8 mouse cellular contexts compared by ENCODE assay signal in the genomic region with DNA sequence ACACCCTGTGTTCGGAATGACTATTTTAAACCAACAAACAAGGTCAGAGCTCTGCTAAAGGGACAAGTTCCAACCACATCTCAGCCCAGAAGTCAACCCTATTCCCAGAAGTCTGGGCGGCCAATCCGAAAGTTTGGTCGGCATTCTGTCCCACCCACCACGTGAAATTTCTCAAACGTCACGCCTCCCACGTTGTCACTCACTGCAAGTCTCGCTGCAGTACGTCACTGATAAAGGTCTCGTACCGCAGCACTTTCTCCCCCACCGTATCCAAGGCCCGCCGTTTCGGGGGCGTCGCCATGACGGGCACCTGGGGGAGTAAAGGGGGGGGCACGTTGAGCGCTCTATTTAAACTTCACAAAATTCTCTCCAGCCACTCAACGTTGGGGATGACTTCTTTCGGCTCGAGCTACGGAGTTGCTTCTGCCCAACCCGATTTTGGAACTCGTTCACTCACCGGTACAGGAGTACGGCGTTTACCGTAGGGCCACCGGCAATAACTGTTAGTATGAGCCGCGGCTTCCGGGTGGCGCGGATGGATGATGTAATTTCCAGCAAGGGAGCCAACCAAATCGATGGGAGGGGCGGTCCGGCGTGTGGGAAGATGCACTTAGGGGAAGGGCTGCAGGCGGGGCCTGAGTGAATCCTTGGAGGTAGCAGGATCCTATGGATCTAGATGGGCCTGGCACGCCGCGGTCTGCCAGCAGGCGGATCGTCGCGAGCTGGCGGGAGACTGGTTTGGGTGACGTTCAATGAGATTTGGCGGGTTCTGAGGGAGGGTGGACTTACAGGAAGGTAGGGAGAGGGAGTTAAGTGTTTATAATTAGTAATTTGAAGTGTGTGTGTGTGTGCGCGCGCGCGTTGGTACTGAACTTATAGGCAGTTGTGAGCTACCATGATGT. TPM values are rescaled to one million over a fixed set of nuclear protein-coding genes. Genes with fewer than 3 reads are reported as not detected.
DNase-seq lines count a peak whose midpoint lies in the region; ATAC-seq and TF ChIP-seq lines count a peak whose summit lies in the region.

Gene Uxt, minus strand, starts transcription at position 541 of the 902 bp plus-strand sequence.

- TF ChIP-seq EP300 in CH12.LX (IDR thresholded peaks at IDR 0.05; ENCODE audit: low read length), result no peak
- TF ChIP-seq EP300 in heart, postnatal 0 days (IDR thresholded peaks at IDR 0.05; ENCODE audit: low read depth), result no peak
- peak; percentile 25; the same call in 1 of the 2 replicates for TF ChIP-seq EP300 in liver, postnatal 0 days (IDR thresholded peaks at IDR 0.05; ENCODE audit: low read depth)

- H3K4me1 ChIP-seq in CH12.LX (ENCODE audit: control insufficient read depth in 1 of 2, insufficient read depth in 2 of 2), result no peaks in the 10 kb centered on the region
- no peaks in the 10 kb centered on the region for H3K4me1 ChIP-seq in forebrain, embryonic 12.5 days
- no peaks in the 10 kb centered on the region for H3K4me1 ChIP-seq in heart, postnatal 0 days (ENCODE audit: control insufficient read depth, insufficient read depth)
- H3K4me1 ChIP-seq in liver, postnatal 0 days (ENCODE audit: insufficient read depth), result no peaks in the 10 kb centered on the region
- H3K4me1 ChIP-seq in neural tube, embryonic 14.5 days (ENCODE audit: control insufficient read depth, insufficient read depth, low read length), result no peaks in the 10 kb centered on the region

- H3K4me3 ChIP-seq in CH12.LX (replicated peaks in 1 of 3; ENCODE audit: low read depth in 2 of 3, low read length in 2 of 3, poor library complexity in 1 of 3), result peak within 1 kb of the TSS; percentile 59 to 80 (median 78)
- H3K4me3 ChIP-seq in forebrain, embryonic 12.5 days (replicated peaks), result peak within 1 kb of the TSS; percentile 50
- peak within 1 kb of the TSS; percentile 54 for H3K4me3 ChIP-seq in heart, postnatal 0 days (ENCODE audit: low read depth, low read length)
- peak within 1 kb of the TSS; percentile 60 for H3K4me3 ChIP-seq in liver, postnatal 0 days (ENCODE audit: low read depth, low read length)
- peak within 1 kb of the TSS; percentile 42 for H3K4me3 ChIP-seq in neural tube, embryonic 14.5 days (ENCODE audit: low read depth, low read length)

- dilution Hi-C loops in CH12.LX (cut with MboI; ENCODE audit: extremely low pct_ligation_motif_present, extremely low pct_unique_long_range_greater_than_20kb, low sequenced_read_pairs), result no loop called here

- H3K36me3 ChIP-seq in CH12.LX (replicated peaks in 1 of 2; ENCODE audit: control insufficient read depth in 1 of 2, insufficient read depth in 1 of 2, low read length in 1 of 2), result peaks cover 10 to 23% of the 10 kb centered on the region in 2 experiments
- H3K36me3 ChIP-seq in forebrain, embryonic 12.5 days (replicated peaks), result no peaks in the 10 kb centered on the region
- H3K36me3 ChIP-seq in heart, postnatal 0 days (replicated peaks; ENCODE audit: control insufficient read depth, insufficient read depth, low read length), result 0 out of 2 replicates have a peak, but pooled peaks cover 8% of the 10 kb centered on the region
- H3K36me3 ChIP-seq in liver, postnatal 0 days (replicated peaks; ENCODE audit: insufficient read depth, low read length), result peaks cover 3% of the 10 kb centered on the region
- no peaks in the 10 kb centered on the region for H3K36me3 ChIP-seq in neural tube, embryonic 14.5 days (ENCODE audit: control insufficient read depth, insufficient read depth, low read length)

- H3K27me3 ChIP-seq in CH12.LX (replicated peaks), result no peaks in the 10 kb centered on the region
- H3K27me3 ChIP-seq in forebrain, embryonic 12.5 days, result no peaks in the 10 kb centered on the region
- no peaks in the 10 kb centered on the region for H3K27me3 ChIP-seq in heart, postnatal 0 days (ENCODE audit: control insufficient read depth, insufficient read depth, low read length)
- H3K27me3 ChIP-seq in liver, postnatal 0 days (ENCODE audit: insufficient read depth, low read length), result no peaks in the 10 kb centered on the region
- H3K27me3 ChIP-seq in neural tube, embryonic 14.5 days (ENCODE audit: control insufficient read depth, insufficient read depth, low read length), result no peaks in the 10 kb centered on the region

- H3K9ac ChIP-seq in CH12.LX (ENCODE audit: insufficient read depth, low read depth), result peak within 1 kb of the TSS; percentile 78
- peak within 1 kb of the TSS; percentile 38; the same call in 1 of the 2 replicates for H3K9ac ChIP-seq in forebrain, embryonic 12.5 days
- H3K9ac ChIP-seq in heart, postnatal 0 days (replicated peaks; ENCODE audit: low read depth, low read length), result peak within 1 kb of the TSS; percentile 61; the same call in 1 of the 2 replicates
- peak within 1 kb of the TSS; percentile 60 for H3K9ac ChIP-seq in liver, postnatal 0 days (replicated peaks)
- peak within 1 kb of the TSS; percentile 39 for H3K9ac ChIP-seq in neural tube, embryonic 14.5 days (replicated peaks; ENCODE audit: low read depth, low read length)

- H3K9me3 ChIP-seq in CH12.LX (replicated peaks; ENCODE audit: low read length), result no peaks in the 10 kb centered on the region
- H3K9me3 ChIP-seq in forebrain, embryonic 12.5 days, result no peaks in the 10 kb centered on the region
- no peaks in the 10 kb centered on the region for H3K9me3 ChIP-seq in heart, postnatal 0 days (replicated peaks; ENCODE audit: control insufficient read depth, low read length)
- no peaks in the 10 kb centered on the region for H3K9me3 ChIP-seq in liver, postnatal 0 days (ENCODE audit: low read length)
- no peaks in the 10 kb centered on the region for H3K9me3 ChIP-seq in neural tube, embryonic 14.5 days (ENCODE audit: control insufficient read depth, low read length)

- peaks cover 2% of the 10 kb centered on the region; the same call in 1 of the 2 replicates for H3K79me2 ChIP-seq in CH12.LX (replicated peaks; ENCODE audit: control insufficient read depth, extremely low read depth, insufficient read depth, poor library complexity, severe bottlenecking)

- in situ Hi-C loops in CH12.LX (cut with MboI; ENCODE audit: low pct_ligation_motif_present, low pct_unique_long_range_greater_than_20kb, low sequenced_read_pairs), result no loop called here

- peak; percentile 98 for ATAC-seq in forebrain, embryonic 12.5 days (ENCODE audit: low FRiP score)
- peak; percentile 96 for ATAC-seq in heart, postnatal 0 days (ENCODE audit: insufficient read depth, low read depth)
- peak; percentile 92 for ATAC-seq in liver, postnatal 0 days
- ATAC-seq in neural tube, embryonic 14.5 days (ENCODE audit: low read depth), result peak; percentile 98

- TF ChIP-seq CTCF in CH12.LX (conservative IDR thresholded peaks at IDR 0.05 in 1 of 2, IDR thresholded peaks at IDR 0.05 in 1 of 2; ENCODE audit: low read depth in 2 of 2, low read length in 2 of 2), result no peak
- peak; percentile 17; the same call in 1 of the 2 replicates for TF ChIP-seq CTCF in heart, postnatal 0 days (IDR thresholded peaks at IDR 0.05; ENCODE audit: low read depth)
- peak; percentile 42 for TF ChIP-seq CTCF in liver, postnatal 0 days (IDR thresholded peaks at IDR 0.05; ENCODE audit: low read depth)

- H3K27ac ChIP-seq in CH12.LX (ENCODE audit: insufficient read depth, low read depth), result peak within 1 kb of the TSS; percentile 63
- H3K27ac ChIP-seq in forebrain, embryonic 12.5 days, result peak within 1 kb of the TSS; percentile 42; the same call in 1 of the 2 replicates
- H3K27ac ChIP-seq in heart, postnatal 0 days (ENCODE audit: low read depth), result peak within 1 kb of the TSS; percentile 91
- H3K27ac ChIP-seq in liver, postnatal 0 days (ENCODE audit: low read depth), result peak within 1 kb of the TSS; percentile 96
- H3K27ac ChIP-seq in neural tube, embryonic 14.5 days (ENCODE audit: low read depth, low read length), result peak within 1 kb of the TSS; percentile 78

- DNase-seq in CH12.LX (ENCODE audit: extremely low read depth), result peak; percentile 89
- DNase-seq in c-Kit-positive CD71-positive TER-119-negative erythroid progenitor cells, embryonic 14.5 days (ENCODE audit: low read depth), result peak; percentile 80
- DNase-seq in heart, postnatal 0 days (ENCODE audit: low spot score), result peak; percentile 82
- DNase-seq in large intestine, adult 2 months (ENCODE audit: low read depth, low spot score), result peak; percentile 47
- peak; percentile 91 for DNase-seq in liver, postnatal 0 days
- DNase-seq in testis, postnatal 10 days (ENCODE audit: low spot score), result peak; percentile 91

- H3K4me2 ChIP-seq in CH12.LX (ENCODE audit: insufficient read depth, low read depth, poor library complexity, severe bottlenecking), result peak within 1 kb of the TSS; percentile 91
- H3K4me2 ChIP-seq in forebrain, embryonic 12.5 days, result peak within 1 kb of the TSS; percentile 51
- H3K4me2 ChIP-seq in heart, postnatal 0 days (ENCODE audit: low read depth, low read length), result peak within 1 kb of the TSS; percentile 59
- peak within 1 kb of the TSS; percentile 68 for H3K4me2 ChIP-seq in liver, postnatal 0 days (ENCODE audit: low read depth, low read length)
- H3K4me2 ChIP-seq in neural tube, embryonic 14.5 days (ENCODE audit: low read depth, low read length), result peak within 1 kb of the TSS; percentile 41

- TF ChIP-seq RAD21 in CH12.LX (IDR thresholded peaks at IDR 0.05; ENCODE audit: low read depth, low read length), result no peak

- TF ChIP-seq POLR2A in CH12.LX (IDR thresholded peaks at IDR 0.05; ENCODE audit: low read depth, low read length), result peak; percentile 70

- WGBS in forebrain, embryonic 12.5 days, result 16% methylated on average over 57 of the region's 57 CpGs
- WGBS in heart, postnatal 0 days, result 13% methylated on average over 57 of the region's 57 CpGs
- WGBS in large intestine, adult 2 months, result 18% methylated on average over 57 of the region's 57 CpGs
- WGBS in liver, postnatal 0 days (ENCODE audit: insufficient replicate concordance), result 18% methylated on average over 57 of the region's 57 CpGs
- 15% methylated on average over 56 of the region's 57 CpGs for WGBS in neural tube, embryonic 14.5 days

TF ChIP-seq in CH12.LX, 34 proteins besides CTCF, POLR2A, EP300 and RAD21 (continues in another document):
- TF ChIP-seq CHD1 (IDR thresholded peaks at IDR 0.05; ENCODE audit: low read depth, low read length), result no peak
- TF ChIP-seq POLR2AphosphoS2 (IDR thresholded peaks at IDR 0.05; ENCODE audit: low read depth, low read length), result no peak
- TF ChIP-seq BHLHE40 (IDR thresholded peaks at IDR 0.05; ENCODE audit: low read depth, low read length), result peak; percentile 61
- TF ChIP-seq ZKSCAN1 (IDR thresholded peaks at IDR 0.05; ENCODE audit: borderline replicate concordance, low read depth, low read length), result no peak
- TF ChIP-seq MAX (IDR thresholded peaks at IDR 0.05; ENCODE audit: low read length), result peak; percentile 35; the same call in 1 of the 2 replicates

RNA-seq across cellular contexts. Expression of gene Uxt, which starts in this region (rescaled TPM):
- 38.8 and 44.5 TPM in 2 replicates for total RNA-seq in CH12.LX (2012; rRNA removed)
- total RNA-seq in CH12.LX (2014; rRNA removed), result 39.4 and 40.1 TPM in 2 replicates
- 39.2 and 42.3 TPM in 2 replicates for polyA plus RNA-seq in CH12.LX (2012; ENCODE audit: insufficient read length, low read depth)
- 56.5 and 59.3 TPM in 2 replicates for polyA plus RNA-seq in forebrain, embryonic 12.5 days (2016; fragmentation: Nextera tagmentation; extraction: Ambion mirVana)
- 35.1 and 71.3 TPM in 2 replicates for total RNA-seq in heart, postnatal 0 days (2014; rRNA removed; ENCODE audit: low replicate concordance)
- polyA plus RNA-seq in heart, postnatal 0 days (2015; fragmentation: Nextera tagmentation; extraction: Ambion mirVana), result 78.7 and 78.9 TPM in 2 replicates
- polyA plus RNA-seq in large intestine, adult 2 months (2012; rRNA removed), result 20.1 and 27.3 TPM in 2 replicates
- polyA plus RNA-seq in liver, postnatal 0 days (2015; fragmentation: Nextera tagmentation; extraction: Ambion mirVana), result 53.4 and 53.7 TPM in 2 replicates
- 28.3 and 30.7 TPM in 2 replicates for polyA plus RNA-seq in neural tube, embryonic 14.5 days (2014; fragmentation: Nextera tagmentation; extraction: Ambion mirVana)

Comparison
In these comparisons a context has a peak if more than half of its experiments do, and no peak if none do; other contexts are left out.
1. Peak in every context shown above with its lines: DNase-seq, ATAC-seq, H3K4me3 ChIP-seq and H3K27ac ChIP-seq.
2. H3K27ac ChIP-seq: peak in every context shown above with its lines; median percentile 96 in liver, postnatal 0 days; 91 in heart, postnatal 0 days; 78 in neural tube, embryonic 14.5 days; 63 in CH12.LX; 42 in forebrain, embryonic 12.5 days.
3. H3K4me2 ChIP-seq: peak in every context shown above with its lines; median percentile 91 in CH12.LX; 68 in liver, postnatal 0 days; 59 in heart, postnatal 0 days; 51 in forebrain, embryonic 12.5 days; 41 in neural tube, embryonic 14.5 days.
4. CTCF ChIP-seq: peak in heart, postnatal 0 days (single experiment) and liver, postnatal 0 days (single experiment); none in CH12.LX (0 of 2).